Mouse (Mus musculus) C2C12 (cell line): Measurements from ENCODE around the gene Tigit.

Experiments used
- CTCF ChIP-seq: IDR thresholded peaks from one replicate; pipeline ENCODE4 v1.5.1; 2011; ENCODE audit not compliant: control insufficient read depth, insufficient read depth, insufficient read length
- MAX ChIP-seq: IDR thresholded peaks from one replicate; pipeline ENCODE4 v1.6.1; 2011; ENCODE audit warnings: mild to moderate bottlenecking, control low read depth
- MYOD1 ChIP-seq: IDR thresholded peaks from one replicate; pipeline ENCODE4 v1.6.1; 2011; ENCODE audit warnings: low read depth; ENCODE audit not compliant: control insufficient read depth, insufficient read length
- USF1 ChIP-seq: IDR thresholded peaks from one replicate; pipeline ENCODE4 v1.6.1; 2011; ENCODE audit warnings: low read depth, mild to moderate bottlenecking, control low read depth, moderate library complexity

DNA sequence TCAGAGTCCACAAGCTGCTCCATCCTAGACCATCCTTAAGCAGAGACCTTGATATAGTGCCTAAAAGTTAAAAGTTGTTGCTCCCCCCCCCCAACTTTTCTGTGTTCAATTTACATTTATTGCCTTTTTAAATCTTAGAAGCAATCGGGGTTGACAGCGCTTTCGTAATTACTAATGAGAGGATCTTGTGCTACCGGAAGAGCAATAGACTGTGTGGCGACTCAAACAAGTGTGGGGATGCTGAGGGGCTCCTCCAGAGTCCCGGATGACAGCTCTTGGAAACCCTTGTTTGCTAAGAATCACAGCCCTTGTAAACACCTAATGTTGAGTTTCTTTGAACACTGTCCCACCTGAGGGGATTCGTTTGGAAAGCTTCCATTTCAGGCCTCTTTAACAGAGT is 29.9 kb downstream of the Tigit start:
- TF ChIP-seq CTCF (no peak), USF1 (no peak), MAX (no peak), MYOD1 (no peak)
